Mouse (Mus musculus) adrenal gland, postnatal 14 days (tissue): ENCODE measurements around the gene Sp3. TPM values are rescaled to one million over a fixed set of nuclear protein-coding genes. Genes with fewer than 3 reads are reported as not detected.
A peak's percentile ranks its signal among the peaks of the same experiment; 100 is the strongest.
"Not testable (repeated sequence)": the region's sequence is repeated elsewhere in the genome, so short reads cannot be mapped to it uniquely, and the experiment has no call there.

Experiments used
- DNase-seq: peaks from one replicate; pipeline ENCODE4 v3.0.0; 2021; ENCODE audit warnings: mixed read lengths
- microRNA-seq, 2 experiments: library from miRNA; unstranded; fragments of <30 nt; microRNA quantifications; one replicate each; pipeline ENCODE4 v1.2.0; 2021
- total RNA-seq: library from RNA; stranded (reverse); gene quantifications from 2 replicates; pipeline ENCODE4 v1.2.3, GENCODE M21; 2021

The Sp3 gene
- total RNA-seq, 1 experiment from 2014 or later = 58.9 TPM

GRCm38 (mm10) chr2:72916170-72916569 is 64.1 kb downstream of the Sp3 start:
- no peak for DNase-seq

GRCm38 (mm10) chr2:72915245-72915930 is 64.9 kb downstream of the Sp3 start:
- no peak for DNase-seq

- peak; percentile 30 for DNase-seq
Measured at GRCm38 (mm10) chr2:72913458-72913760, 66.8 kb downstream of the Sp3 start.

DNA sequence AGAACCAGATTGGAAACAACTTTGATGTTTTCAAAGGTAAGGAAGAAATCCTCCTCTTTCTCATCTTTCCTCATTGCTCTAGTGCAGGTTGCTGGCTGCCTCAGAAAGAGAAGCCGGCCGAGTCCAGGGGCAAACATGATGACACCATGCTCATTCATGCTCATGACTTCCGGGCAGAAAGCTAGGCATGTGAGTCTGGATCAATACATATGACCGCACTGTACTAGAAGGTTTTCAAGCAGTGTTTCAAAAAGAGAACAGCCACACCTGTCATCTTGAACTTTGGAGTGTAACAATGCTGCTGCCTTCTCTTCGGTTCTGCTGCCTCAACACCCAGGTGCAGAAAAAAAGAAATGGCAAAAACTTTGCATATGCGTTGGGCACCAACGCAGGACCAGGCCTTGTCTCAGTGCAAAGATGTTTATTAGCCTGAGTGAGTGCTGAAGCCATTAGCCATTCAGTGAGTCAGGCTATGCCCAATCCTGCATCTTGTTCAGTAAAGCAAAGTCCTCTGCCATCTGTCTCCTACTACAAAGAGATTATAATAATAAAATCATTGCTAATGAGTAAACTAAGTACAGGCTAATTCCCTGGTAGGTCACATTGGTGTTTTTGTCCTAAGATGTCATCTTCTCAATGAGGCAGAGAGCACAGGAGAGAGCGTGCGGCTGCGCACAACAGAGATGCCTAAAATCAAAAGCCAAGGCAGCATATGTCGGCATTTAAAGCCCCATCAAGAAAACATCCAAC is 67.4 kb downstream of the Sp3 start:
- no peak for DNase-seq

DNA sequence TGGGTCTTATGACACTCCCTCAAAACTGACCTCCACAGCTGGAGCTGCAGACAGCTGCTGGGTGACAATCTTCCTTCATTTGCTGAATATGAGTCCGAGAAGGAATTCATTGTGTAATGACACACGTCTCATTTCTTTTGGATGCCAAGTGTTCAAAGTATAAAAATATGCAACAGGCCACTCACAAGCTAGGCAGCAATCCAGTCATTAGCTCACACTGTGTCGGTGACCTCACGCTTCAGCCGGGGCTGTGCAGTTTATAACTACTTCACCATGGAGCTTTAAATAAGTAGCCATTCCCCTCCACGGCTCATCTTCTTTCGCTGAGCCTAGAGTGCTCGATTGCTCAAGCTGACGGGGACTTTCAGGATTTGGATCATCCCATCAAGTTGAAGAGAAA is 68.7 kb downstream of the Sp3 start:
- peak; percentile 17 for DNase-seq

- DNase-seq = peak; percentile 45
Measured at GRCm38 (mm10) chr2:72909046-72909445, 71.2 kb downstream of the Sp3 start.

- peak; percentile 9 for DNase-seq
Measured at GRCm38 (mm10) chr2:72908191-72908910, 71.9 kb downstream of the Sp3 start.

DNA sequence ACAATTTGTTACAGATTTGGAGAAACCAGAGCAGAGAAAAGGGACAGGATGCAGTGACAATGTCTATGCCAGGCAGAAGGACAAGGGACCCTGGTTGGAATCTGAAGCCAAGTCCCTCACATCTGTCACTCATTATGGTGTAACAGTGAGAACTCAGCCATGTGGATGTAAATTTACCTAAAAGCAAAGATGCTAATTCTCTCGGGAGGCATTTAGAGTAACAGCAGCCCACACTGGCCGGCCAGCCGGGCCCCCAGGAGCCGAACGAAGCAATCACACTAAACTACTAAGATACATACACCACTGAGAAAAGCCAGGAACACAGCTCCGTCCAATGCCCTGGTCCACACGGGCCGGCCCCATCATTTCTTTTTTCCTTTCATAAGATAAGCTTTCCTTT is 73.5 kb downstream of the Sp3 start:
- no peak for DNase-seq

- not testable (repeated sequence) for DNase-seq
Measured at GRCm38 (mm10) chr2:72902816-72903680, 77.2 kb downstream of the Sp3 start.

DNA sequence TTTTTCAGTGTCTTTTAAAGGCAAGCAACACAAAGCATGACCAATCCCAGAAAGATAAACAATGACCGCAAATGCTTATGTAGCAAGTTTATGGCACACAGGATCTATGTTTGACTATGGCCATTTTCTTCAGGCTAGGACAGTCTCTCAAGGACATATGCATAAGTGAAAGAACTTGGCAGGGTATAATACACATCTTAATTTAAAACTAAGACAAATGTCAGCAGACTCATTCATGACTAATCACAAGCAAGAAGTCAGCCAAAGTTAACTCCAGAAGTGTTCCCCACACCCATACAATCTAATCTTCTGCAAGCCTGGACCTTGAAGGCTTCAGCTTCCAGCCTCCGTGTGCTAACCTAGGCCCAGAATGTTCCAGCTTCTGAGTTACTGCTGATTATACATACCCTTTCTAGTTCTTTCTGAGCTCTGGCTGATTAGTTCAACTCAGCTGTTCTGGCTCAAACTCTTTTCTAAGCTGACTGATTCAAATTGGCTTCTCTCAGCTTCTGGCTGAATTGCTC is 81.4 kb downstream of the Sp3 start:
- DNase-seq = no peak

GRCm38 (mm10) chr2:72898094-72898781 is 82.0 kb downstream of the Sp3 start:
- DNase-seq = peak; percentile 44

DNA sequence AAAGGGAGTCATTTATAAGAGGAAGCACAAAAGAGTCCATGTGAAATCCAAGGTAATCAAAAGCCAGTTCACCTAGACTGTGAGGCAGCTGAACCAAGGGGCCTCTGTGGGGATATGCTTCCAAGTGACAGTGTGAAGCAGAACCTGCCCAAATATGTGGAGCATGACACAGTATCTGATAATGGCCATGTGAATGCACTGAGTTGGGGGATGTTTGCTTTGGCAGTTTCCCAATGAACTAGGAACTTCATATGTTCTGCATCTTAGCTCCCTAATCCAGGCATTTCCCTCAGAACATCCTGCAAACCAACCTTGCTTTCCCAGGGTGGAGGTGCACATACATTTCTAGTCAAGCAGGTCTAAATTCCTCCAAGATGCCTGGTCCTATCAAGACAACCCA is 90.4 kb downstream of the Sp3 start:
- DNase-seq = no peak

Small RNAs within 50 kb of the gene (microRNA-seq; reads per million reads assigned to microRNA genes)
- gene Gm25960 = 0 reads per million in 2 experiments

Other genes with a start within 250 kb of the Sp3 start
- gene Gm11084, start 6.3 kb upstream of the Sp3 start, total RNA-seq = not detected in 2 replicates
- gene Ola1, start 238.5 kb upstream of the Sp3 start, total RNA-seq = 45.0 and 47.3 TPM in 2 replicates